Mouse (Mus musculus) kidney, postnatal 36 days (tissue): ENCODE measurements around the gene Gm49395.

Experiments used
- DNase-seq, 2 experiments: peaks; one replicate each; pipeline ENCODE4 v3.0.0; 2021 to 2022; ENCODE audit warnings: mixed read lengths in 2 of 2

Gene Gm49395

GRCm38 (mm10) chr13:114987161-114987560 is 114.6 kb downstream of the Gm49395 start:
- DNase-seq, result peak; percentile 42 to 69
